Mouse (Mus musculus) kidney, postnatal 14 days (tissue): ENCODE results near the gene Pmm1.

ENCODE experiments used
- DNase-seq: peaks from one replicate; pipeline ENCODE4 v3.0.0; 2022; ENCODE audit warnings: mixed read lengths

The Pmm1 gene

DNA sequence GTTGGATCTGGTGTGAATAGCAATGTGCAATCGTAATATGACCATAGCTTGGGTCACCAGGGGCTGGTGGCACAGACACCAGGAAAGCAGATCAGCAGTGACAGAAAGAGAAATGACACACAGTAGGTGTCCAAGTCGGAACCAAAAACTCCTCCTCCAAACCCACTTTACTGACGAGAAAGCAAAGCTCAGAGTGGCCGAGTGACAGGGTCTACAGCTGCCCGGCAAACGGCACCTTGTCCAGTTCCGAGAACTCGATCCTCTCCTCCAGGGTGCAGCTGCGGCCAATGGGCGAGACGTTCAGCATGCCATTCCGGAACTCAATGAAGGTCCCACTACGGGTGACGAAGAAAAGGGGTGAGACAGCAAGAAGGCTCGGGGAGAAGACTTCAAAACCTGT lies 5.3 kb downstream of the Pmm1 start:
- DNase-seq = no peak

DNA sequence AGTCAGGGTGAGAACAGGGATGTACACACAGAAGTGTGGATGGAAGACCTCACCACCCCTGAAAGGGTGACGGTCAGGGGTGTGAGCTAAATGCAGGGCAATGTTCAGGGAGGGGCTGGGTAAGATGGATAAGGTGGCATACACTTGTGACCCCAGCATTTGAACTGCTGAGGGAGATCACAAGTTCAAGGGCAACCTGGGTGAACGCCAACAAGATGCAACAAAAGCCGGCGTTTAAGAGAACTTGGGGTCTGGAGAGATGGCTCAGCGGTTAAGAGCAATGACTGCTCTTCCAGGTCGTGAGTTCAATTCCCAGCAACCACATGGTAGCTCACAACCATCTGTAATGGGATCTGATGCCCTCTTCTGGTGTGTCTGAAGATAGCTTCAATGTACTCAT lies 6.0 kb downstream of the Pmm1 start:
- no peak for DNase-seq

DNA sequence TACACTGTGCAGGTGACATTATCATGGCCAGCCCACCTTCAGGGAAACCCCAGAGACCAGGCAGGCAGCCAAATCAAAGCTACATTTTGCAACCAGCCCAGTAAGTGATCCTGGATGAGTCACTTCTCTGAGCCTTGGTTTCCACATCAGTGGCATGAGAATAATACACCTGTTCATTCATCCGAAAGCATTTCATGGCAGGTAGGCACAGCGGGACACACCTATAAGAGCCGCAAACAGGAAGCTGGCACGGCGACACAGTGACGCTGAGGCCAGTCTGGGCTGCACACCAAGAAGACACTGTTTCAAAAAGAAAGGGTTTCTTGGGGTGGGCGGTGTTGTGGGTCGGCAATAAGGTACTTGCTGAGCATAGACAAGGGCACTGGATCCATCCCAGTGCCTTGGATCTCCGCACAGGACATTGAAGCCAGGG lies 6.6 kb downstream of the Pmm1 start:
- no peak for DNase-seq

DNA sequence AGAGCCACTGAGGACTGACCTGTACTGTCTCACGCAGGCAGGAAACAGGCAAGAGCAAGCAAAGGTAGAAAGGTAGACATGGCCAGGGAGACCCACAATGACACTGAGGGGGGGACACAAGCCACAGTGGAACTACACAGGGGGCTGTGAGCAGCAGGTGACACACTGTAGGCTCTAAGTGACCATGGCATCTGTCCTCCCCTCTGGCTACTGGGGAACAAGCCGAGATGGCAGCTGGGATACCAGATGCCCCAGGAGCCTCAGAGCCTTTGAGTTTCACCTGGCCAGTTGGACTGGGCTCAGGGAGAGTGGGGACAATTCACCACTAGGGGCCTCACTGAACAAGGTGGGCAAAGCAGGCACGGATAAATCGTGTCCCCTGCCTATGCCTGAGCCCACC lies 8.4 kb downstream of the Pmm1 start:
- no peak for DNase-seq

DNA sequence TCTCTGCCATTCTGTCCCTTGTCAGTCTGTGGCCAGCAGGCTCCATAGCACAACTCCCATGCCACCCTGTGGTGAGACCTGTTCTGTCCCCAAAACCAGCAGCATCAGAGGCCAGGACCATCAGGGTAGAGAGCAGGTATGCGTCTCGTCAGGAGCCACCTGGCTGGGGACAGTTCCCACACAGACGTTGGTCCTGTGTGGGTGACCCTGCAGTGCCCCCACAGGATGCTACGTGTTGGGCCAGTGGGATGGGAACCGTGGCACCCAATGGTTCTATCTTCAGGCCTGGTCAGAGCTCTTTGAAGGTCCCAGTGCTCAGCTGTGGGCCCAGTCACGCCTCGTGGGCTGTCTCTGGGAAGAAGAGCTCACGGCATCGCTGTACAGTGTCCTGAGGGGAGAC lies 9.6 kb downstream of the Pmm1 start:
- DNase-seq = no peak

DNA sequence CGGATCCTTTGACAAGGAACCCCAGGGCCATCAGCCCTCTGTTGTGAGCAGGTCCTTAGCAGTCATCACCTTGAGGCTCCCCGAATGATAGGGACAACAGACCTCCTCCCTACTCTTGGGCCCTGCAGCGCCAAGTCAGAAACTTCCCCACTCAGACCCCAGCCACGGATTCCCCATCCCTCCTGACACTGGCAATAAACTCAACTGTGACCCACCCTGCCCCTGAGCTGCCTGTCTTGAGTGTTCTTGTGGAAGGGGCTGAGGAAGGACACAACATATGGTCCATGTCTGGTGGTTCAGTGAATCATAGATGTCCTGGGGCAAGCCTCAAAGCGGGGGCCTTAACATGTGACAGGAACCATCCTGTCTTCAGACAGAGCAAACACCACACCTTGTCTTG lies 10.0 kb downstream of the Pmm1 start:
- DNase-seq = no peak

DNA sequence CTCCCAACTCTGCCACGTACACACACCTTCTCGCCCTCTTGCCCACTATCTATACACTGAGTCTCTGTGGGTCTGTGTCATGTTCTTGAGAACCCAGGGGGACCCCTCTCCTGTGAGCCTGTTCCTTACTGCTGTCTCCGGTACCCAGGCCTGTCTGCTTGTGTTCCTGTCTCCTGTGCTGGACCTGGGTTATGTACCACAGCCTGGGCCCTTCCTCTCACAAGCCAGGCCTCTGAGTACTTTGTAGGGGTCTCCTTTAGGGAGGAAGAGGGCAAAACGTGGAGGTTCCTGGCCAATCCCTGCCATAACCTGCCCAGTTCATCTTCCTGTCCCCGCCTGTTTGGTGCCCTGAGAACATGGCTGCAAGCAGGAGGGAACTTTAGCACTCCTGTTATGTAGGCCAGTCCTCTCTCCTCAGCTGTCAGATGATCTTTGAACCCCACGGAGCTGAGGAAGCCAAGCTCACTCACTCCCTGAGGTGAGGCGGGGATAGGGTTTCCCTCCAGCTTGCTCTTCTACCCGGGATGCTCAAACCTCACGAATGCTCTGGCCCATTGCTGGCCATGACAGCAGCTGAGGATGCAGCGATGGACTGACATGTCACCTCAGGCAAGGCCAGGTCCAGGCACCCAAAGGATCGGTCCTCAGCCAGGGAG lies 11.1 kb downstream of the Pmm1 start:
- peak; percentile 48 for DNase-seq

DNA sequence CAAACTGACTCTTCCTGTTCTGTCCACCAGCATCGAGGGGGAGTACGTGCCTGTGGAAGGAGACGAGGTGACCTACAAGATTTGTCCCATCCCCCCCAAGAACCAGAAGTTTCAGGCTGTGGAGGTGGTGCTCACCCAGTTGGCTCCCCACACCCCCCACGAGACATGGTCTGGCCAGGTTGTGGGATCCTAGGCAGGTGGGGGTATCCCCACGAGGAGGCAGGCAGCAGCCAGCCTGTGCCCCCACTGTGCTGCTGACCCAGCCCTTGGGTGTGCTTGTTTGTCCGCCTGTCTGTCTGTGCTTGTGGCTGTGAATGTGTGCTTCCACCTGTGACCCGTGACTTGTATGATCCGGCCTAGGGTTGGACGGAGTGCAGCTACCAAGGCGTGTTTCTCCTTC lies 11.7 kb downstream of the Pmm1 start:
- DNase-seq = no peak

DNA sequence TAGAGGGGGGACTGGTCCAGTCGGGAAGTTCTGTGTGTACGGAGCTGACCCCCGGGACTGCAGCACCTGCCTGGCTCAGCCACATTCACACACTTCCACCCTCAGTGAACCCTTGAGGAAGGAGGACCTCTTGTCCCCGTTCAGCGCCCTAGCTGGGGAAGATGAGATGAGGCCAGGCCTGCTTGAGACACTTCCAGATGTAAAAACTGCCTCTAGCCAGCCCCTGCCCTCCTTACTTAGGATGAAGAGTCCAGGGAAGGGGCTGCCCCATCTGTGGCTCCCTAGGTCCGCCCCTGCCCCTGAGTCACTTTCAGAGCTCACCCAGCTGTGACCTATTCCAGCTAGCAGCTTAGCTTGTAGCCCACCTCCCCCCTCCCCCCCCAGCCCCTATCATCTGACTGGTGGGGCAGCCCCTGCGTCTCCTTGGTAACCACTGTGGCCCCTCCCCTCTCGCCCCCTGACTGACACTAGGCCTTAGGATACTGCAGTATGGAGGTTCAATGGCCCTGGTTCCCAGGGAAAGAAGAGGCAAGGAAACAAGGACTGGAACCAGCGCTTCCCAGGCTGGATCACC lies 17.5 kb downstream of the Pmm1 start:
- no peak for DNase-seq

DNA sequence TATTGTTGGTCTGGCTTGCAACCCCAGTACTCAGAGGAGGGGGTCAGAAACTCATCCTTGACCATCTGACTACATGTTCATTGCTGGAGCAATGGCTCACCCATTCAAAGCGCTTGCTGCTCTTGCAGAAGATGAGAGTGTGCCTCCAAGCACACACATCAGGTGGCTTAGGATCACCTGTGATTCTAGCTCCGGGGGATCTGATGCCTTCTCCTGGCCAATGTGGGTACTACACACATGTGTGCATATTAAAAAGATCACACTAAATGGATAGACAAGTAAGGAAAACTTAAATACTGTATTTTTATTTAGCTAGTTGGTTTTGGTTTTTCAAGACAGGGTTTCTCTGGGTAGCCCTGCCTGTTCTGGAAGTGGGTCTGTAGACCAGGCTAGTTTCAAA lies 19.7 kb downstream of the Pmm1 start:
- no peak for DNase-seq

DNA sequence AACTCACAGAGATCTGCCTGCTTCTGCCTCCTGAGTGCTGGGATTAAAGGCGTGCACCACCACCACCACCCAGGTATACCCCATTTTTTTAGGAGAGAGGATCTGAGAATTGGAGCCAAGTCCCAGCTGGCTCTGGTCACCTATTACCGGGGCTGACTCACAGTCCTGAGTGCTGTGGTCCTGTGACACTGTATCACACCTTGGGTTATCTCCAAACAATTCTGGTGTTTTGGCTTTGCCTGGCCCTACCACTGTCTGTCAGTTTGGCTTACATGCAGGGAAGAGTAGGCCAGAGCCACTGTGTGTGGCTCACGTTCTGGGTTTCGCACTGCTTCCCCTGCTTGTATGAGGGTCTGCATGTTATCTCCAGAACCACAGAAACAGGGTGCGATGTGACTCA lies 20.5 kb downstream of the Pmm1 start:
- DNase-seq = no peak

DNA sequence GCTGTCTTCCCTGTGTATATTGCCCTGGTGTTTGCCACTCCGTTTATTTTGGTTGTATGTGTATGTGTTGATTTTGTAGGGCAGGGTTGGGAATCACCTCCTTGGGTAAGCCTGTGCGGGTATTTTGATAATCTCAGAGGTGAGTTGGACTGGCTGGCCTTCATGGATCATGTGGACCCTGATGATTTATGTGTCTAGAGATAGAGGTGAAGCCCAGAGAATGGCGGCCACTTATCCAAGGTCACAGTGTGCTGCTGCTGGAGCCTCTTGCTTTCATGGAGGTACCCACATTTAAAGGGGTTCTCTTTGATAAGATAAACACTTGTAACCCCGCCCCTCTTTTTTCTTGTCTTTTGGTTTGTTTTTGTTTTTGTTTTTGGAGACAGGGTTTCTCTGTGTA lies 21.0 kb downstream of the Pmm1 start:
- DNase-seq = no peak

DNA sequence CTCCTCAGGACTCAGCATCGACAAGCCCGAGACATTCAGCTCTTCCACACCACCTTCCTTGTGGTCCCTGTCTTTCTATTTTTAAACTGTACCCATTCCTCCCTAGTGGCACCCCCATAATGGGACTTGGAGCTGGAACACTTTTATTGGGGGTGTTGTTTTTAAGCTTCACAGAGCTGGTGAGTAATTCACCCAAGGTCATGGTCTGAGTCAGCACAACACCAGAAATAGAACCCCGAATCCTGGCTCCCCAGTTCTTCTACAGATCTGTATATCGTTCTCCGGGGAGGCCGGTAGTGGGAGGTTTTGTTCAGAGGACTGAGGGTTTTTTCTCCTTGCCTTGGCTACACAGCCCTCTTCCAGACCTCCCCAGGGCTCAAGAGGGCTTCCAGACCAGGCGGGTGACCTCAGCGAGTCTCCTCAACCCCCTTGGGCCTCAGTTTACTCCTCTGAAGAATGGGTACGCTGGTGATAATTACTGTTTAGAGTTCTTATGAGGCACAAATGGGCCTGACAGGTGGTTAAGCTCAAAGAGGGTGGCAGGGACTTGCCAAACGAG lies 21.5 kb downstream of the Pmm1 start:
- no peak for DNase-seq

DNA sequence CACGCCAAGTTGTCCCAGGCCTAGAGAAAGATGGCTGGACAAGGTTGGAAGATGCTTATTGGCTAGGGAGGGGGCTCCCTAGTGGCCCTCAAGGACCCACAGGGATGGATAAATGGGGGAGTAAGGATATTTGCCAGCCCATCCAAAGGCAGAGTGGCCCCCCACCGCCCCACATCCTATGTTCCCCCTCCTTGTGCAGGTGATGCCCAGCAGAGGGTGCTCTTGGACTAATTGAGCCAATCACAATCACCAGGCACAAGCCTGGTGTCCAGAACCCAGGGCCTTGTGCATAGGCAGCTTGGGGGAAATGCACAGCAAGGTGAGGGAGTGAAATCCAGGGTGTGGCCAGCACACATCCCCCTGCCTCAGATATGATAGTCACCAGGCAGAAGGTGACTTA lies 22.5 kb downstream of the Pmm1 start:
- DNase-seq = no peak

DNA sequence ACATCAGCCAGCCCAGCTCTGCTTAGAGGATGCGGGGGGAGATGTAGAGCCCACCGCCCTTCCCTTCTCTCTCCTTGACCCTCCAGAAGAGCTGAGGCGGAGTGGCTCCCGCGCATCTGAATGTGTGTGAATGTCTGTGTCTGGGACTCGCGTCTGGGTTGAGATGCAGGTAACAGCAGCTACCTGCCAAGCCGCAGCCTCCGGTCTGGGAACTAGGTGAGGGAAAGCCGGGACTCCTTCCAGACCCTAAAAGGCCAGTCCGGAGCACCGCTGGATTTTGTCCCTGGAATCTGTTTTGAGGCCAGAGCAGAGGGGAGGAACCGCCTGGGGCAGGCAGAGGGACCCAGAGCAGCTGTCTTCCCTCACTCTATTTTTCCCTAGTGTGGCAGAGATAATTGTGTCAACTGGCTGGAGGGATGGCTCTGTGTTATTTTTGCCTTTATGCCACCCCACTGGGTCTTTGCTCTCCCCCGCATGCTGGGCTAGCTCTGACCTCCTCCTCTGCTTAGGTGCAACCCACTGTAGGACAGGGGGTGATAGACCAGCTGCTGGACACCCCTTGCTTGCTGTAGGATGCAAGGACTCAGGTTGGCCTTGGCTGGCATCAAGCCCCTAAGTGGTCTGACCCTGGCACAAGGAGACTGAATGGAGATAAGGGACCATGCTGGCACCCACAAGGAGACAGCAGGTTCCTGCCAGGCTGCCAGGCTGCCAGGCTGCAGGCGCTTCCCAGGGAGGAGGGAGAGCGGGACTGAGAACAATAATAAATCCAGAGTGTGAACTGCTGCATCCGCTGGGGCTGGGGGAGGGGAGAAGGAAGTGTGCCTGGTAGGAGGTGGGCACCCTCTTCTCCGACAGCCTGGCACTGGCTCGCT lies 23.4 kb downstream of the Pmm1 start:
- DNase-seq = peak; percentile 41

DNA sequence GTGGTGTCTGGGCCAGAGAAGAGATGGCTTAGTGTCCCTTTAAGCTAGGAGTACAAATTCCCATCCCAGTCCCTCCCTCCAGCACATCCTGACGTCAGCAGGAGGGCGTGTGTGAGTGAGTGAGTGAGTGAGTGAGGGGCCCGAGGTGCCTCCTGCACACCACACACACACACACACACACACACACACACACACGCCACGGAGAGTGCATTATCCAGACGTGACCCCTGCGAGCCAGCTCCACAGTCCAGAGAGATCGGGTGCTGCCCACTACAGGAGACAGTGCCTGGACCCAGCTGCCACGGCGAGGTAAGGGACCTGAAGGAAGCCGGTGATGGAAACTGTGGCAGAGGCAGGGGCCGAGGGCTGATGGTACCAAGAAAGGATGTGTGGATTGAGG lies 24.1 kb downstream of the Pmm1 start, which contains the start of gene Csdc2:
TSS of gene Csdc2 (plus strand) at position 81 of the 400 bp plus-strand sequence.
- peak; percentile 70 for DNase-seq

DNA sequence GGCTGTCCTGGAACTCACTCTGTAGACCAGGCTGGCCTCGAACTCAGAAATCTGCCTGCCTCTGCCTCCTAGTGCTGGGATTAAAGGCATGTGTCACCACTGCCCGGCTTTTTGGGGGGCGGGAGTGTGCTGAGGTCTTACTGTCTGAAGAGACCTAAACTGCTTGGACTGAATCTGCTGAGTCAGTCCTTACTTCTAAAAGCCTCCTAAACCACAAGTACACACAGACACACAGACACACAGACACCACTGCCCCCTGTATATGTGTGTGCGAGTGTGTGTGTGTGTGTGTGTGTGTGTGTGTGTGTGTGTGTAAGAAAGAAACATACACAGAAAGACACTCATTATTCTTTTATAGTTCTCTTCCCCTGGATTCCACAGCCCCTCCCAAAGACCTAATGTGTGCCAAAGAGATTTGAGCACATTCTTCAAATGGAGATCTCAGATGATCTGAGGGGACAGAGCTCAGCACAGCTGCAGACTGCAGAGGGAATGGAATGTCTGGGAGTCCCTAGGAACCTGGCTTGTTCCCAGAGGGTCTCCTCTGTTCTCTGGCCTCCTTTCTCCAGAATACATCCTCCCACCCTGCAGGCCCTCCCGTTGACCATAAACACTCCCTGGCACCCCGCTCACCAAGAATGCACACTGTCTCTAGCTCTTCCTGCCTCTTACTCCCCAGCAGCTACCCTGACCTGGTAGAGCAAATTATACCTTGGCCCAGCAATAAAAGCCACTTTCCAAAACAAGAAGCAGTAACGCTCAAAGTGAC lies 24.7 kb downstream of the Pmm1 start:
- no peak for DNase-seq

DNA sequence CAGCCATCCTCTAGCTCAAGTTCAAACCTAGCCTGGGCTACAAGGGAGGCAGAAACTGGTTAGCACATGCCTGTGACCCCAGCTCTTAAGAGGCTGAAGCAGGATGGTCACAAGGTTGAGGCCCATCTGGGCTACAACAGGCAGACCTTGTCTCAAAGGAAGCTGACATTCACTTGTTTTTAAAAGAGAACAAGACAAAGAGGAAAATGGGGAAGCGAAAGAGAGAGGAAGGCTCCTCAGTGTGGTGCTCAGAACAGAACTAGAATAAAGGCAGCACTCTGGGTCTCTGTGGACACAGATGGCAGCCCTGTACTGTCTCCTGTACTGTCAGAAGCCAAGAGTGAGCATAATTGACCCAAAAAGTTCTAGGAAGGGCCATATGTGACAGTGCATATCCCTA lies 26.7 kb downstream of the Pmm1 start:
- no peak for DNase-seq

DNA sequence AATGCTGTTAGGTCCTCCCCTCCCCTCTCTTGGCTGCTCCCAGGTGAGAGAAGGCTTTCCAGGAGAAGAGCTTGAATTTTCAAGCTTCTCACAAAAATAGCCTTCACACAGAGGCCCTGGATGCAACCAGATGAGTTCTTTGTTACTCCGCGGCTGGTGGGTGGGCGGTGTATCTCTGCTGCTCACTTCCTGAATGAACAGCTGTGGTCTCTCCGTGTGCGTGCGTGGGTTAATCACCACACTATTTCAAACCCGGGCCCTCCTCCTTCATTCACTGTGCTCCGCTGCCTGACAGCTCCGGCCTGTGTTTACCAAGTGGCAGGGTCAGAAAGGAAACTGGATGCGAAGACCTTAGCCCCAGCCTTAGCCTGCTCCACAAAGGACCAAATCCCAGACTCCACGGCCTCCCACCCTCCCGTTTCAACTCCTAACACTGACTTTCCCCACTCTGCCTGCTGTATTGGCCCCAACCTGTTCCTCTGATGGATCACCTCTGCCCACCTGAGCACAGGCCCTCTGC lies 27.7 kb downstream of the Pmm1 start:
- DNase-seq = peak; percentile 70

DNA sequence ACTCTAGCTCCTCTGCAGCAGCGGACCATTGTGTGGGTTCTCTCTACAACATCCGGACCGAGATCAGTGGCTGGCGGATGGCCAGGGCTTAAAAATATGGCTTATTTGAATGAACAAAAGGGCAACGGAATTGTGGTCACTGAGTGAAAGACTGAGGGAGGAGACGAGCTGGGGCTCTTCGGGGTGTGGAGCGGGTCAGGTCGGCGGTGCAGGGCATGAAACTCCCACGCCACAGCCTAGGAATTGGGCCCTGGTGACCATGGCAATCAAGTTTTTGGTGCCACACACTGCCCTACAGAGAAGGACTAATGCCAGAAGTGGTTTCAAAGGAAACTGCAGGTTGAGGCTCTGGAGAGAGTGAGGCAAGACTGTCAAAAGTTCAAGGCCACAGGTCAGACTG lies 32.5 kb downstream of the Pmm1 start:
- DNase-seq = peak; percentile 88

DNA sequence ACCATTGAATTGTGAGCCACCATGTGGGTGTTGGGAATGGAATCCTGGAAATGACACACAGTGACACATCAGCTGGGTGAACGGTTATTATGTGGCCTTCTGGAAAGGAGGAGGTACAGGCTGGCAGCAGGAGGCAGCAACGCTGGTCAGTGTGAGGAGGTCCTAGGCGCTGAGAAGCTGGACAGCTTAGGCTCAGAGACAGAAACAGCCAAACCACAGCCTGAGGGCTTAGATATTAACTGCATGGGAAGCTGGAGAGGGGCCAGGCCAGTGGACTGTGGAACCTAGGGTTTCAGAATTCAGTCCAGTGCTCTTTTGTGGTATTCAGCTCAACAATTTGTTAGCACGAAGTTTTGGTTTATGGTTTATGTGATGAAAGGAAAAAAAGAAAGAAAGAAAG lies 33.0 kb downstream of the Pmm1 start:
- DNase-seq = peak; percentile 88

DNA sequence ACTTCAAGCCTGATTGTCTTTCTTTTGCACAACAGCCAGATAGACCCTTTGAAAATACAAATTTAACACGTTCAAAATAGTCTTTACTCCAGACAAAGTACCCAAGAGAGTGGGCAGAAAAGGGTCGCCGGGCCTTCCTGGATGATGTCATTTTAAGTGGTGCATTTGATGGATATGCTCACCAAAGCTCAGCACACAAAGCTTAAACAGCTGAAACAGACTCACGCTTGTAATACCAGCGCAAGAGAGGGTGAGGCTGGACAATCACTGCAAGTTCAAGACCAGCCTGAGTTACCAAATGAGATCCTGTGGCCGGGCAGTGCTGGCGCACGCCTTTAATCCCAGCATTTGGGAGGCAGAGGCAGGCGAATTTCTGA lies 34.3 kb downstream of the Pmm1 start:
- no peak for DNase-seq
